Mouse (Mus musculus) right cerebral cortex, postnatal 14 days (tissue): ENCODE data around the gene Ace3.

Source experiments
- DNase-seq: peaks from one replicate; pipeline ENCODE4 v3.0.0; 2022

Ace3 gene

DNA sequence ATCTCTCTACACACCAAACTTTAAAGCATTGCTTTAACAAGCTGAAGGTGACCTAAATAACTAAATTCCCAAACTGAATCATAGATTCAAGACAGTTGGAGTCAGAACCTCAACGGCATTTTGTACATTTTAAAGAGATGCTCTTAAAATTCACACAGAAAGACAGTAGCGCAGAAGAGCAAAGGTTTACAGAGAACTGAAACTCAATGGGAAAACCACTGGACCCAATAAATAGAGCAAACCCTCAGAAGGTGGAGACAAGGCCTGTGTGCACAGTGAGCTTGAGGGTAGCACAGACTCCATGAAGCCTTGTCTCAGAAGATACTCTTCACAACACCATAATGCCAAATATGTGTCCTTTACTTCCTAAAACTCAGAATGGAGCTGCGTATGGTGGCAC lies 51.3 kb downstream of the Ace3 start:
- no peak for DNase-seq

DNA sequence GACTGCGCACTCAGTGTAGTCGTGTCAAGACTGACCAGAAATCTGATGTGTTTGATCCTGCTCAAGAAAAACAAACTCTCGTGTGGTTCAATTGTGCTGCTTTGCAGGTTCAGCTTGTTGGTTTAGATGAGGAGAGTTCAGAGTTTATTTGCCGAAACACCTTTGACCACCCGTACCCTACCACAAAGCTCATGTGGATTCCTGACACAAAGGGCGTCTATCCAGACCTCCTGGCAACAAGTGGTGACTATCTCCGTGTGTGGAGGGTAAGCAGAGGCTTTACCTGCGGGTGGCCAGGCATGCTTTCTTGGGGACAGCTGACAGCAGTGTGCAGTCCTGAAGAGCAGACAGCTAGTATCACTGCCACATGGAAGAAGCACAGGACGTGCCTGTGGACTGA lies 52.1 kb downstream of the Ace3 start:
- DNase-seq, result no peak

DNA sequence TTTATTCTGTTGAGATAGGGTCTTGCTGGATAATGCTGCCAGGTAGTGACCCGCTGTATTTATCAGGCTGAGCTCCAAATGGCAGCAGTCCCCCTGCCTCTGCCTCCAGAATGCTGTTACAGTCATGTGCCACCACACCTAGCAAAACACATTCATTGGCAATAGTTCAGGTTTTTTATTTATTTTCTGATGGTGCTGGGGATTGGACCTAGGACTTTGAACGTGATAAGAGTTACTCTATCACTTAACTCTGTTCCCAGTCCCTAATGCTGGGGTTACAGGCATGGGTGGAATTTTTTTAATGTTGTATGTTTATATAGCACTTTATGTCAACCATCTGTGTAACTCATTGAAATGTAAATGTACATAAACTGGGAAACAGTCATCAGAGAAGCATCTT lies 59.4 kb downstream of the Ace3 start:
- no peak for DNase-seq

DNA sequence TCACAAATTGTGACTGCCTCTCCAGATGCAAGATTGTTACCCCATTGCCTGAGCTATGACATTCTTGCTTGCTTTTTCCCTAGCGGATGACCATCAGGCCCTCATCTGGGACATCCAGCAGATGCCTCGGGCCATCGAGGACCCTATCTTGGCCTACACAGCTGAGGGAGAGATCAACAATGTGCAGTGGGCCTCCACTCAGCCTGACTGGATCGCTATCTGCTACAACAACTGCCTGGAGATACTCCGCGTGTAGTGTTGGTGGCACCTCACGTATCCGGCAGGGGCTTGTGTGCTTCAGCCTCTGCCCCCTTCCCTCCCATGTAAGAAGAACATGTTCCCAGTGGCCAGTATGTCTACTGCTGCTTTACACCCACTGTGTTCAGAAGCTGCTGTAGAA lies 60.1 kb downstream of the Ace3 start:
- DNase-seq, result no peak
